Mouse (Mus musculus) testis, adult 10 weeks (tissue): ENCODE results near the gene Olfr692. TPM values are rescaled to one million over a fixed set of nuclear protein-coding genes. Genes with fewer than 3 reads are reported as not detected.

ENCODE experiments used
- polyA plus RNA-seq: library from polyadenylated mRNA; stranded (reverse); fragments of 350-450 nt; fragmentation: Illumina TruSeq; extraction: RNeasy Lipid Tissue Mini Kit (QIAGEN cat#74804); gene quantifications from one replicate; pipeline ENCODE4 v1.2.3, GENCODE M21; 2014; ENCODE audit warnings: low read depth, low replicate concordance

Gene Olfr692
- polyA plus RNA-seq, result not detected

DNA sequence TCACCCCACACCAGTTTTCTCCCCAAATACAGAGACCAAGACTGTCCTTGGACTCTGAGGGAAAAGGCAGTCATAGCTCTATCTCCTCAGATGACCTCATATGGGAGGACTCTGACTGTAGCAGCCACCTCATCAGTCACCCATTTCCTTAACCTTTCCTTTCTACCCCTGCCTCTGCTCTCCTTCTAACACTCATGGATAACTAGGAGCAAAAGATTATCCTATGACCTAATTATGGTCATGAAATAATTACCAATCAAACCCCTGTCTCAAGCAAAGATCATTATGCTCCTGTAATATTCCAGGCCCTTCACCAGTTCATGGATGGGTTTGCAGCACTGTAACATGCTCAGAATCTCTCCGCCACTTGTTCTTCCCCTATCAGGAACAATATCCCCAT is at the start of gene Olfr692:
Gene Olfr692 (plus strand): TSS at position 301 of the 400 bp plus-strand sequence.

DNA sequence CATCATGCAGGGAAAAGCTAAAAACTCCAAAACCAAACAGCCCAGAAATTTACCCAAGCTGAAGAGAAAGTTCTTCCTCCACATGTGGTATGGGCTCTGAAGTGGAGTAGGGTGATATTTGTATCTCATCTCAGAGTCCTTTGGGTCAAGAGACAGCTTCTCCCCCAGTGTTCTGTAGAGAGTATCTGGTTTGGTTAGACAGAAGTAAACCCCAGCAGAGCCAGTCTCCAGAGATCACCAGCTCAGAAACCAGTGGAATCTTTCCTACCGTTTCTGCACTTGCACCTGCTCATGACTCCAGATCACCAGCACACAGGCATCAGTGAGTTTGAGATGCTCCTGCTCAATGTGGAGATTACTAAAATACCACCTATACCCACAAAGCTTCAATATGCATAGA is 34.0 kb upstream of the Olfr692 start, which contains the start of gene Olfr690:
Gene Olfr690 (minus strand): TSS at position 101 of the 400 bp plus-strand sequence.

DNA sequence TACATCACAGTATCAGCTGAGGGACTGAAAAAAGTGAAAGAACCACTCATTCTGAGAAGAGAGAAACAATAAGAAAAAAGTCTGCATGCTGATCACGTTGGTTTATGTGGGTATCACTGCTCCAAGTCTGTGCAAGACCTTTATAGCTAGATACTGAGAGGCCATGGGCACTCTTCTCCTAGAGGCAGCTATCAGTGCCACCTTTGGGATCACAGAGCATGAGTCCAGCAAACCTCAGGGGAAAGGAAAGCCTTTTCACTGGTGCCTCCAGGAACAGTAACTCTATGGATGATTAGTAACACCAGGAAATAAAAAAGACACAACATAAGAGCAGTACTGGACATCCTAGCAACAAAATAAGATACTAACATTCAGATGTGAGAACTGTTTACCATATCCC is 25.9 kb upstream of the Olfr692 start, which contains the start of gene Olfr691:
Gene Olfr691 (minus strand): TSS at position 101 of the 400 bp plus-strand sequence.

DNA sequence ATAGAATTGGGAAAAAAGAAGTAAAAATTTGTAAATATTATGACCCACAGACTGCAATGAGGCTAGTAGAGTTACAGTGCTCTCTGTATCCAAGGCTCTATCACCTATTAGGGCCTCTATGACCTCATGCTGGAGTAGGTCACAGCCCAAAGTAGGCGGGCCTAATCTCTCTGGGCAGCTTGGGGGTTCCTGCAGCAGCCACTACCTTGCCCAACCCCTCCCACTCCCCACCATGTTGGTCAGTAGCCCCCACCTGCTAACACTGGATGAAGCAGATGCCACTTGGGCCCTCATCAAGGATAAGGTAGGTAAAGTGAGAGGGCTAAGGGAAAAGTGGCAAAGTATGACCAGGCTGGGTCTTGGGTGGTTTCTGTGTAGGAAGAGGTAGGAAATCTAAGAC is 6.8 kb downstream of the Olfr692 start, which contains the start of gene Gm5901:
Gene Gm5901 (plus strand): TSS at position 173 of the 400 bp plus-strand sequence.

DNA sequence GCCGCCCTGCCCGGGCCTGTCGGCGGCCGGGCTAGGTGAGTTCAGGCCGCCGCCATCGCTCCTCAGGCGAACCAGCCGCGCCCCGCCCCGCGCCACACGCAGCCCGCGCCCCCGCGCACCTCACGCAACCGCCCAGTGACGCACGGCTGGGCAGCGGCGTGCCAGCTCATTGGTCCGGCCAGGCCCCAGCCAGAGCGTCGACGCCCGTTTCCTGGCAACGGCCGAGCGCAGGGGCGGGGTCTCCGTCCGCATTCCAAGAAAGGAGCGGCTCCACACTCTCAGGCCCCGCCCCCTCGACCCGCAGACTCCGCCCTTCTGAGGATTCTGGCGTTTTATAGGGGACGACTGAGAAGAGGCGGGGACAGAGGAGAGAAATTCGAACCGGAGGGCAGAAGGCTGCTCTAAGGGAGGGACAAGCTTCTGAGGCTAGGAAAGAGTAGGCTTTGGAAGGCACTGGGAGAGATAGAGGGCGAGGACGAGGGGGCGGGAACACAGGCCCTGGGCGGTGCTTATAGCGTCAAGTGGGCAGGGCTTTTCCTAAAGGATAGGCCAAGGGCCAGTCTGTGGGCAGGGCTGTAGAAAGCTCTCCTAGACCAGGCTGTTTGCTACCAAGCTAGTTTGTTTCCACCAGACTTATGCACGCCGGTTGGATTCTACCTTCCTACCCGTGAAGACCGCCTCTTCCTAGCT is 32.0 kb downstream of the Olfr692 start, which contains the start of gene Fam160a2:
Gene Fam160a2 (minus strand): TSS at position 120 of the 690 bp plus-strand sequence.

DNA sequence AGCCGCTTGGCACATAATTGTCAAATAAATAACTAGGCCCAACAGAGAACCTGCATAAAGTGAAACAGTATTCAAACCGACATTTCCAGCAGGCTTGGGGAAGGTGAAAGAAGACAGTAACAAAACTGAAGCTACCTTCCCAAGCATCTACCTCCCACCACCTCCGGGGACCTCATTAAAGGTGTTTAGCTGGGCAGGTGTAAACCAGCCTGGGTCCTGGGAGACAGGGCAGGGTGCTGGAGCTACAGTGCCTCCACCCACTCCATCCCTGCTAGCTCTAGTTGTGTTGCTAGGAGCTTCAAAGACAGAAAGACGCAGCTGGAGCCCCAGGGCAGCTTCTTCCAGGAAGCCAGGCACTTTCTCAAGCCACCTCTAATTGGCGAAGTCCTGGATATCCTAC is 36.2 kb downstream of the Olfr692 start, which contains the start of gene Cnga4:
Gene Cnga4 (plus strand): TSS at position 301 of the 400 bp plus-strand sequence.

Other genes starting within 250 kb of the Olfr692 start
- not detected for gene Olfr683, start 221.2 kb upstream of the Olfr692 start, polyA plus RNA-seq
- gene Olfr684, start 204.6 kb upstream of the Olfr692 start, polyA plus RNA-seq, result not detected
- not detected for gene Olfr685, start 182.2 kb upstream of the Olfr692 start, polyA plus RNA-seq
- gene Olfr686, start 160.7 kb upstream of the Olfr692 start, polyA plus RNA-seq, result not detected
- gene Olfr688, start 80.1 kb upstream of the Olfr692 start, polyA plus RNA-seq, result not detected
- not detected for gene Olfr689, start 57.1 kb upstream of the Olfr692 start, polyA plus RNA-seq
- gene Olfr690, start 34.1 kb upstream of the Olfr692 start, polyA plus RNA-seq, result 0.25 TPM
- gene Olfr691, start 26.0 kb upstream of the Olfr692 start, polyA plus RNA-seq, result 0.31 TPM
- gene Gm5901, start 6.8 kb downstream of the Olfr692 start, polyA plus RNA-seq, result 3.9 TPM
- 9.2 TPM for gene Fam160a2, start 31.8 kb downstream of the Olfr692 start, polyA plus RNA-seq
- gene Cnga4, start 36.3 kb downstream of the Olfr692 start, polyA plus RNA-seq, result 1.8 TPM
- gene Cckbr, start 57.5 kb downstream of the Olfr692 start, polyA plus RNA-seq, result not detected
- 0.69 TPM for gene Cavin3, start 114.1 kb downstream of the Olfr692 start, polyA plus RNA-seq
- 0.62 TPM for gene Smpd1, start 186.1 kb downstream of the Olfr692 start, polyA plus RNA-seq
- 0.71 TPM for gene Apbb1, start 213.4 kb downstream of the Olfr692 start, polyA plus RNA-seq
- not detected for gene Hpx, start 231.9 kb downstream of the Olfr692 start, polyA plus RNA-seq